Comparison of ENCODE assay signal across 8 mouse cellular contexts in genomic region chr15:83204731-83205451, GRCm38 (mm10). TPM values are rescaled to one million over a fixed set of nuclear protein-coding genes. Genes with fewer than 3 reads are reported as not detected.
DNase-seq lines count a peak whose midpoint lies in the region; ATAC-seq and TF ChIP-seq lines count a peak whose summit lies in the region.

No protein-coding gene starts in this region.

- peak overlapping the region; percentile 57 for H3K4me2 ChIP-seq in liver, postnatal 0 days (ENCODE audit: low read depth, low read length)

- no peaks in the 10 kb centered on the region for H3K27me3 ChIP-seq in liver, postnatal 0 days (ENCODE audit: insufficient read depth, low read length)

- H3K9ac ChIP-seq in liver, postnatal 0 days (replicated peaks) = no peak overlapping the region

- H3K4me3 ChIP-seq in liver, postnatal 0 days (ENCODE audit: low read depth, low read length) = no peak overlapping the region; the same call in 1 of the 2 replicates

- intact Hi-C loops in heart, postnatal 14 days (cut with DNase I) = loop anchor here (5.0 kb wide), 3 partner anchors 33 to 388 kb away; partner anchors contain the start of gene Cyb5r3

- DNase-seq in CD4-positive, CD25-positive, alpha-beta regulatory T cell, adult 2 months (ENCODE audit: low read depth, low spot score) = peak; percentile 81
- DNase-seq in ZHBTc4 (ENCODE audit: low read depth, low spot score) = peak; percentile 81
- DNase-seq in embryo, embryonic 11 days = peak; percentile 73
- DNase-seq in heart, postnatal 14 days = peak; percentile 47 to 75
- DNase-seq in layer of hippocampus, adult 18-20 months (ENCODE audit: low spot score in 2 of 2) = peak; percentile 22 to 80
- DNase-seq in liver, postnatal 0 days = peak; percentile 56
- peak; percentile 40 for DNase-seq in retina, adult 2 months (ENCODE audit: low read depth, low spot score)
- DNase-seq in urinary bladder, postnatal 36 days (ENCODE audit: low spot score in 2 of 2) = no peak

- peak; percentile 55 for ATAC-seq in liver, postnatal 0 days

- TF ChIP-seq EP300 in liver, postnatal 0 days (IDR thresholded peaks at IDR 0.05; ENCODE audit: low read depth) = no peak

- WGBS in liver, postnatal 0 days (ENCODE audit: insufficient replicate concordance) = 25% methylated on average over 10 of the region's 10 CpGs

- TF ChIP-seq CTCF in liver, postnatal 0 days (IDR thresholded peaks at IDR 0.05; ENCODE audit: low read depth) = peak; percentile 86

- H3K36me3 ChIP-seq in liver, postnatal 0 days (replicated peaks; ENCODE audit: insufficient read depth, low read length) = no peaks in the 10 kb centered on the region

- no peaks in the 10 kb centered on the region for H3K4me1 ChIP-seq in liver, postnatal 0 days (ENCODE audit: insufficient read depth)

- no peaks in the 10 kb centered on the region for H3K9me3 ChIP-seq in liver, postnatal 0 days (ENCODE audit: low read length)

- H3K27ac ChIP-seq in liver, postnatal 0 days (ENCODE audit: low read depth) = no peak overlapping the region

RNA-seq across cellular contexts. Expression of gene Cyb5r3, which starts 32.5 kb away (rescaled TPM):
- total RNA-seq in heart, postnatal 14 days (2021) = 100 to 1,000 TPM in 1 of 2 experiments, 10 to 100 TPM in 1; 97.2 to 109 TPM
- 10 to 100 TPM; 71.2 to 71.5 TPM for total RNA-seq in layer of hippocampus, adult 18-20 months (2021)
- polyA plus RNA-seq in liver, postnatal 0 days (2015; fragmentation: Nextera tagmentation; extraction: Ambion mirVana) = 89.1 and 94.2 TPM in 2 replicates

RNA-seq across cellular contexts. Expression of gene A4galt, which starts 46.7 kb away (rescaled TPM):
- 1 to 10 TPM; 4.9 to 5.1 TPM for total RNA-seq in heart, postnatal 14 days (2021)
- total RNA-seq in layer of hippocampus, adult 18-20 months (2021) = 1 to 10 TPM; 3.0 to 3.5 TPM
- 0.13 and 0.25 TPM in 2 replicates for polyA plus RNA-seq in liver, postnatal 0 days (2015; fragmentation: Nextera tagmentation; extraction: Ambion mirVana)

RNA-seq across cellular contexts. Expression of gene Poldip3, which starts 55.7 kb away (rescaled TPM):
- total RNA-seq in heart, postnatal 14 days (2021) = 10 to 100 TPM; 34.4 to 41.1 TPM
- total RNA-seq in layer of hippocampus, adult 18-20 months (2021) = 10 to 100 TPM; 90.1 to 93.9 TPM
- 30.2 and 32.5 TPM in 2 replicates for polyA plus RNA-seq in liver, postnatal 0 days (2015; fragmentation: Nextera tagmentation; extraction: Ambion mirVana)

Comparison
In these comparisons a context has a peak if more than half of its experiments do, and no peak if none do; other contexts are left out.
1. DNase-seq: peak in CD4-positive, CD25-positive, alpha-beta regulatory T cell, adult 2 months (single experiment), ZHBTc4 (single experiment), embryo, embryonic 11 days (single experiment), heart, postnatal 14 days (2 of 2), layer of hippocampus, adult 18-20 months (2 of 2), liver, postnatal 0 days (single experiment) and retina, adult 2 months (single experiment); none in urinary bladder, postnatal 36 days (0 of 2).